Mouse (Mus musculus) spleen, adult 2 months (tissue): ENCODE measurements around the gene Plgrkt.

ENCODE experiments used
- CTCF ChIP-seq: fragments of 200-500 bp; IDR thresholded peaks from 2 replicates; pipeline ENCODE4 v1.5.1; 2011; ENCODE audit warnings: mild to moderate bottlenecking, inconsistent platforms; ENCODE audit not compliant: insufficient read depth, insufficient read length, insufficient replicate concordance; ENCODE audit errors: extremely low read depth
- POLR2A ChIP-seq: fragments of 200-500 bp; IDR thresholded peaks from 2 replicates; pipeline ENCODE4 v1.6.1; 2011; ENCODE audit warnings: low read depth, low read length, inconsistent platforms

DNA sequence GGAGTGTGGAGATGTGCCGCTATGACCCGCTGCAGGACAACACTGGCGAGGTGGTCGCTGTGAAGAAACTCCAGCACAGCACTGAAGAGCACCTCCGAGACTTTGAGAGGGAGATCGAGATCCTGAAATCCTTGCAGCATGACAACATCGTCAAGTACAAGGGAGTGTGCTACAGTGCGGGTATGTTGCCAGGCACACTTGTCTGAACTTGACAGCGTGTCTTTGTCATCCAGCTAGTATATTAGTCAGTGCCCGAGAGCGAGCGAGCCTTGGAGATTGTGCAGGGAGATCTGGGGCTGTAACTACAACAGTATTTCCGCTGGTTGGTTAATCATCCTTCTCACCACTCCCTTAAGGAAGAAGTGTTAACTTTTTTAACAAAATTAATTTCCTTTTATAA is 66.3 kb downstream of the Plgrkt start:
- TF ChIP-seq CTCF (no peak), POLR2A (no peak)
